ENCODE assay signal across 17 mouse cellular contexts in genomic region chr9:54897097-54897496, GRCm38 (mm10). TPM values are rescaled to one million over a fixed set of nuclear protein-coding genes. Genes with fewer than 3 reads are reported as not detected.
DNase-seq lines count a peak whose midpoint lies in the region; ATAC-seq and TF ChIP-seq lines count a peak whose summit lies in the region.
"Had no signal": no experiment of that assay in that cellular context is flagged by ENCODE, and none has a peak within 500 bp of the region (broad histone marks: within the 10 kb centered on the region; RNA-seq: fewer than 3 reads in every experiment).

No protein-coding gene starts in this region.

- H3K9ac ChIP-seq in hindbrain, postnatal 0 days (replicated peaks; ENCODE audit: low read length) = no peak overlapping the region
- H3K9ac ChIP-seq in hindbrain, embryonic 12.5 days = no peak overlapping the region
- no peak overlapping the region for H3K9ac ChIP-seq in lung, postnatal 0 days (replicated peaks; ENCODE audit: low read depth)
- H3K9ac ChIP-seq: embryonic facial prominence, embryonic 15.5 days; limb, embryonic 12.5 days had no signal

- 87% methylated on average over 3 of the region's 3 CpGs for WGBS in hindbrain, postnatal 0 days
- 94% methylated on average over 3 of the region's 3 CpGs for WGBS in hindbrain, embryonic 12.5 days
- WGBS in lung, postnatal 0 days = 79% methylated on average over 3 of the region's 3 CpGs

- no peak overlapping the region for H3K4me3 ChIP-seq in hindbrain, postnatal 0 days (ENCODE audit: low read length)
- H3K4me3 ChIP-seq in hindbrain, embryonic 12.5 days = no peak overlapping the region
- no peak overlapping the region for H3K4me3 ChIP-seq in lung, postnatal 0 days (ENCODE audit: low read depth, low read length)
- H3K4me3 ChIP-seq: embryonic facial prominence, embryonic 15.5 days; heart, embryonic 10.5 days; hindbrain, embryonic 10.5 days; limb, embryonic 12.5 days had no signal

- peaks cover 30% of the 10 kb centered on the region; the same call in 1 of the 2 replicates for H3K36me3 ChIP-seq in hindbrain, postnatal 0 days (ENCODE audit: insufficient read depth, low read length)
- peaks cover 62% of the 10 kb centered on the region for H3K36me3 ChIP-seq in hindbrain, embryonic 12.5 days
- H3K36me3 ChIP-seq in lung, postnatal 0 days (ENCODE audit: insufficient read depth, low read length) = peaks cover 24% of the 10 kb centered on the region

- no peak overlapping the region for H3K27ac ChIP-seq in hindbrain, postnatal 0 days
- no peak overlapping the region for H3K27ac ChIP-seq in hindbrain, embryonic 12.5 days
- H3K27ac ChIP-seq in lung, postnatal 0 days (ENCODE audit: low read length) = no peak overlapping the region
- H3K27ac ChIP-seq: embryonic facial prominence, embryonic 15.5 days; heart, embryonic 10.5 days; hindbrain, embryonic 10.5 days; limb, embryonic 12.5 days had no signal

- DNase-seq in hindbrain, postnatal 0 days (ENCODE audit: low spot score) = no peak
- DNase-seq in lung, postnatal 0 days (ENCODE audit: low spot score) = no peak
- DNase-seq in lung, postnatal 10 days = no peak
- peak; percentile 31 for DNase-seq in R1 (ENCODE audit: low read depth, low spot score)
- DNase-seq in yolk sac, embryonic 10.5 days (ENCODE audit: low spot score) = peak; percentile 12
- no peak for DNase-seq in urinary bladder, adult 2 months (ENCODE audit: low spot score)
- DNase-seq: adrenal gland, postnatal 36 days; cerebellum, postnatal 10 days; lung, postnatal 4 days; thymus, adult 18-20 months had no signal

- no peaks in the 10 kb centered on the region for H3K27me3 ChIP-seq in hindbrain, postnatal 0 days (ENCODE audit: insufficient read depth, low read length)
- no peaks in the 10 kb centered on the region for H3K27me3 ChIP-seq in hindbrain, embryonic 12.5 days
- no peaks in the 10 kb centered on the region for H3K27me3 ChIP-seq in lung, postnatal 0 days (replicated peaks; ENCODE audit: insufficient read depth, low read length)
- H3K27me3 ChIP-seq: embryonic facial prominence, embryonic 15.5 days; limb, embryonic 12.5 days had no signal

- no peak overlapping the region for H3K4me2 ChIP-seq in hindbrain, postnatal 0 days (ENCODE audit: low read depth, low read length)
- H3K4me2 ChIP-seq in hindbrain, embryonic 12.5 days (replicated peaks) = no peak overlapping the region
- no peak overlapping the region for H3K4me2 ChIP-seq in lung, postnatal 0 days (replicated peaks; ENCODE audit: low read depth, low read length)
- H3K4me2 ChIP-seq: embryonic facial prominence, embryonic 15.5 days; limb, embryonic 12.5 days had no signal

- no peaks in the 10 kb centered on the region for H3K9me3 ChIP-seq in hindbrain, postnatal 0 days (ENCODE audit: low read length)
- no peaks in the 10 kb centered on the region for H3K9me3 ChIP-seq in hindbrain, embryonic 12.5 days (replicated peaks)
- H3K9me3 ChIP-seq in lung, postnatal 0 days (ENCODE audit: low read length) = no peaks in the 10 kb centered on the region
- H3K9me3 ChIP-seq: embryonic facial prominence, embryonic 15.5 days; heart, embryonic 10.5 days; hindbrain, embryonic 10.5 days; limb, embryonic 12.5 days had no signal

- H3K4me1 ChIP-seq in hindbrain, postnatal 0 days (ENCODE audit: insufficient read depth, low read length) = no peaks in the 10 kb centered on the region
- no peaks in the 10 kb centered on the region for H3K4me1 ChIP-seq in hindbrain, embryonic 12.5 days
- H3K4me1 ChIP-seq in lung, postnatal 0 days (ENCODE audit: insufficient read depth, low read depth, low read length) = no peaks in the 10 kb centered on the region
- H3K4me1 ChIP-seq: embryonic facial prominence, embryonic 15.5 days; heart, embryonic 10.5 days; hindbrain, embryonic 10.5 days; limb, embryonic 12.5 days had no signal

- TF ChIP-seq CTCF in hindbrain, postnatal 0 days (IDR thresholded peaks at IDR 0.05; ENCODE audit: low read depth) = peak; percentile 66
- TF ChIP-seq CTCF in lung, postnatal 0 days (IDR thresholded peaks at IDR 0.05) = peak; percentile 63

- TF ChIP-seq EP300 in lung, postnatal 0 days (IDR thresholded peaks at IDR 0.05) = no peak

- ATAC-seq in hindbrain, postnatal 0 days = no peak
- no peak for ATAC-seq in hindbrain, embryonic 12.5 days (ENCODE audit: low FRiP score)
- no peak for ATAC-seq in lung, postnatal 0 days

RNA-seq across cellular contexts. Expression of gene Hykk, which starts 20.0 kb away (rescaled TPM):
- total RNA-seq in hindbrain, postnatal 0 days (2014; rRNA removed) = 2.0 and 2.7 TPM in 2 replicates
- 1.6 and 2.1 TPM in 2 replicates for polyA plus RNA-seq in hindbrain, postnatal 0 days (2015; fragmentation: Nextera tagmentation; extraction: Ambion mirVana)
- polyA plus RNA-seq in hindbrain, embryonic 12.5 days (2016; fragmentation: Nextera tagmentation; extraction: Ambion mirVana) = 6.0 and 7.1 TPM in 2 replicates
- polyA plus RNA-seq in lung, postnatal 0 days (2015; fragmentation: Nextera tagmentation; extraction: Ambion mirVana) = 3.1 and 3.7 TPM in 2 replicates
- 1.3 and 3.0 TPM in 2 replicates for polyA plus RNA-seq in urinary bladder, adult 2 months (2012; rRNA removed)

RNA-seq across cellular contexts. Expression of gene Ireb2, which starts 33.5 kb away (rescaled TPM):
- 31.4 and 34.2 TPM in 2 replicates for total RNA-seq in hindbrain, postnatal 0 days (2014; rRNA removed)
- polyA plus RNA-seq in hindbrain, postnatal 0 days (2015; fragmentation: Nextera tagmentation; extraction: Ambion mirVana) = 18.4 and 18.6 TPM in 2 replicates
- 65.6 and 70.4 TPM in 2 replicates for polyA plus RNA-seq in hindbrain, embryonic 12.5 days (2016; fragmentation: Nextera tagmentation; extraction: Ambion mirVana)
- polyA plus RNA-seq in lung, postnatal 0 days (2015; fragmentation: Nextera tagmentation; extraction: Ambion mirVana) = 13.6 and 16.6 TPM in 2 replicates
- polyA plus RNA-seq in urinary bladder, adult 2 months (2012; rRNA removed) = 20.0 and 21.8 TPM in 2 replicates

RNA-seq across cellular contexts. Expression of gene Psma4, which starts 53.5 kb away (rescaled TPM):
- 164 and 174 TPM in 2 replicates for total RNA-seq in hindbrain, postnatal 0 days (2014; rRNA removed)
- polyA plus RNA-seq in hindbrain, postnatal 0 days (2015; fragmentation: Nextera tagmentation; extraction: Ambion mirVana) = 249 and 261 TPM in 2 replicates
- polyA plus RNA-seq in hindbrain, embryonic 12.5 days (2016; fragmentation: Nextera tagmentation; extraction: Ambion mirVana) = 267 and 282 TPM in 2 replicates
- polyA plus RNA-seq in lung, postnatal 0 days (2015; fragmentation: Nextera tagmentation; extraction: Ambion mirVana) = 176 and 181 TPM in 2 replicates
- 142 and 158 TPM in 2 replicates for polyA plus RNA-seq in urinary bladder, adult 2 months (2012; rRNA removed)

RNA-seq across cellular contexts. Expression of gene AY074887, which starts 53.7 kb away (rescaled TPM):
- total RNA-seq in hindbrain, postnatal 0 days (2014; rRNA removed) = not detected in 2 replicates
- polyA plus RNA-seq in hindbrain, postnatal 0 days (2015; fragmentation: Nextera tagmentation; extraction: Ambion mirVana) = 0.73 and 0.98 TPM in 2 replicates
- 1.2 and 1.4 TPM in 2 replicates for polyA plus RNA-seq in hindbrain, embryonic 12.5 days (2016; fragmentation: Nextera tagmentation; extraction: Ambion mirVana)
- polyA plus RNA-seq in lung, postnatal 0 days (2015; fragmentation: Nextera tagmentation; extraction: Ambion mirVana) = 0.74 and 0.75 TPM in 2 replicates
- polyA plus RNA-seq in urinary bladder, adult 2 months (2012; rRNA removed) = 0.16 and 0.28 TPM in 2 replicates
- total RNA-seq: adrenal gland, postnatal 36 days had no signal
- polyA plus RNA-seq: frontal cortex, adult 2 months; spleen, adult 2 months had no signal

Comparison
In these comparisons a context has a peak if more than half of its experiments do, and no peak if none do; other contexts are left out.
1. DNase-seq: peak in R1 (single experiment) and yolk sac, embryonic 10.5 days (single experiment); none in hindbrain, postnatal 0 days (single experiment), lung, postnatal 0 days (single experiment), lung, postnatal 10 days (single experiment) and urinary bladder, adult 2 months (single experiment).